Mouse (Mus musculus): ENCODE data around the gene Cacna1e. TPM values are rescaled to one million over a fixed set of nuclear protein-coding genes. Genes with fewer than 3 reads are reported as not detected.

The Cacna1e gene
- polyA plus RNA-seq, 2 experiments, result 0.02 to 0.03 TPM

DNA sequence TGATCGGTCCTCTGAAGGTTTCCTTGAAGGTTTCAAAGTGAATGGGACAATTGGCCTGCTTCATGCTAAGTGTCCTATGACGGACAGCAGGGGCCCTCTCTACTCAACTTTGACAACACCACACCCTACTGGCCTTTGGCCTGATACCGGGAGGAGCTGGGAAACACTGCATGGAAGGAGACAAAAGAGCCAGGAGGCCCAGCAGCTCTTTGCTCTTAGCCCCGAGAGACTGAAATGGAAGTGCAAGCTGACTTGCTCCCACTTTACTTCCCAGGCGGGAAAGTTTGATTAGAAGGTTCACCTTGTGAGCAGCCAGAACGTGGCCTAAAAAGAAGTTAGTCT lies 877 bp upstream of the Cacna1e start:
- ATAC-seq (ENCODE audit: insufficient read depth) (no peak), DNase-seq (ENCODE audit: low read depth in 3 of 3, low spot score in 3 of 3) (no peak)
- H3K27ac ChIP-seq, result no peak overlapping the region
- H3K9ac ChIP-seq (replicated peaks), result no peak overlapping the region
- no peaks in the 10 kb centered on the region for H3K36me3 ChIP-seq (replicated peaks; ENCODE audit: control insufficient read depth, insufficient read depth, low read depth)
- H3K4me2 ChIP-seq (ENCODE audit: low read depth), result no peak overlapping the region
- no peaks in the 10 kb centered on the region for H3K9me3 ChIP-seq (ENCODE audit: control insufficient read depth, low read length)
- TF ChIP-seq EP300 (IDR thresholded peaks at IDR 0.05; ENCODE audit: low read depth), result no peak
- 35% methylated on average over 6 of the region's 6 CpGs for WGBS (ENCODE audit: insufficient replicate concordance)
- no peak overlapping the region for H3K4me3 ChIP-seq (ENCODE audit: insufficient read depth in 1 of 2, low read depth in 2 of 2, low read length in 2 of 2)
- no peaks in the 10 kb centered on the region for H3K4me1 ChIP-seq (replicated peaks; ENCODE audit: control insufficient read depth in 2 of 2, insufficient read depth in 2 of 2, low read length in 1 of 2)
- H3K27me3 ChIP-seq (ENCODE audit: control insufficient read depth, insufficient read depth, low read length), result peaks cover 9% of the 10 kb centered on the region

GRCm38 (mm10) chr1:154883596-154884191 lies 607 bp downstream of the Cacna1e start:
- H3K4me3 ChIP-seq (ENCODE audit: insufficient read depth in 1 of 2, low read depth in 2 of 2, low read length in 2 of 2), result no peak overlapping the region
- no peak overlapping the region for H3K9ac ChIP-seq (replicated peaks)
- peaks cover 9% of the 10 kb centered on the region for H3K27me3 ChIP-seq (ENCODE audit: control insufficient read depth, insufficient read depth, low read length)
- H3K9me3 ChIP-seq (ENCODE audit: control insufficient read depth, low read length), result no peaks in the 10 kb centered on the region
- H3K4me2 ChIP-seq (ENCODE audit: low read depth), result 0 out of 2 replicates have a peak overlapping the region, but pooled peaks have one; percentile 21
- H3K4me1 ChIP-seq (replicated peaks; ENCODE audit: control insufficient read depth in 2 of 2, insufficient read depth in 2 of 2, low read length in 1 of 2), result no peaks in the 10 kb centered on the region
- DNase-seq (ENCODE audit: low read depth in 3 of 3, low spot score in 3 of 3) (no peak), ATAC-seq (ENCODE audit: insufficient read depth) (no peak)
- no peak overlapping the region for H3K27ac ChIP-seq
- TF ChIP-seq CTCF (IDR thresholded peaks at IDR 0.05; ENCODE audit: low read depth) (no peak), EP300 (IDR thresholded peaks at IDR 0.05; ENCODE audit: low read depth) (no peak)
- 5% methylated on average over 18 of the region's 18 CpGs for WGBS (ENCODE audit: insufficient replicate concordance)
- H3K36me3 ChIP-seq (replicated peaks; ENCODE audit: control insufficient read depth, insufficient read depth, low read depth), result no peaks in the 10 kb centered on the region

- no peak for ATAC-seq (ENCODE audit: insufficient read depth)
- Histone ChIP-seq H3K4me1 (replicated peaks; ENCODE audit: control insufficient read depth in 2 of 2, insufficient read depth in 2 of 2, low read length in 1 of 2) (no peaks in the 10 kb centered on the region), H3K4me2 (ENCODE audit: low read depth) (no peak overlapping the region), H3K27ac (no peak overlapping the region), H3K36me3 (replicated peaks; ENCODE audit: control insufficient read depth, insufficient read depth, low read depth) (no peaks in the 10 kb centered on the region), H3K9me3 (ENCODE audit: control insufficient read depth, low read length) (no peaks in the 10 kb centered on the region), H3K4me3 (ENCODE audit: insufficient read depth in 1 of 2, low read depth in 2 of 2, low read length in 2 of 2) (no peak overlapping the region), H3K27me3 (ENCODE audit: control insufficient read depth, insufficient read depth, low read length) (no peaks in the 10 kb centered on the region), H3K9ac (replicated peaks) (no peak overlapping the region)
- no peak for TF ChIP-seq CTCF (IDR thresholded peaks at IDR 0.05; ENCODE audit: low read depth)
- TF ChIP-seq EP300 (IDR thresholded peaks at IDR 0.05; ENCODE audit: low read depth), result no peak
- DNase-seq (ENCODE audit: low read depth in 3 of 3, low spot score in 3 of 3), result no peak
- 53% methylated on average over 1 of the region's 1 CpGs for WGBS (ENCODE audit: insufficient replicate concordance)
Observed at GRCm38 (mm10) chr1:154865981-154866380, 18.3 kb downstream of the Cacna1e start.

DNA sequence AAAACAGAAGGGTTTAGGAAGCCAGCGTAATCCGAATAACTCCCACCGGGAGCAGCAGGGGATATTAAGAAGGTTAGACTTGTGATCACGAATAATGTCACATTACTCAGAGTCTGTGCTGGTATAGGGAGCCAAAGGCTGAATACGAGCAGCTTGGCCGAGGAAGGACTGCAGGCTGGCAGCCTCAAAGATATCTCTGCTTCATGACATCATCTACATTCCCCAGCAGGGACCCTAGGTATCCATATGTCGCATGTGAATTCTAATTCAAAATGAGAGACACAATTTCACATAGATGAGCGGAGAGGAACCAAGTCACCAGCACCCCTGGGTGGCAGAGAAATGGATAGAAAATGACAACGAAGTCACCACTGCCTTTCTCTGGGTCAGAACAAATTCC lies 22.9 kb downstream of the Cacna1e start:
- ATAC-seq (ENCODE audit: insufficient read depth) (no peak), DNase-seq (ENCODE audit: low read depth in 3 of 3, low spot score in 3 of 3) (no peak)
- no peak overlapping the region for H3K4me3 ChIP-seq (ENCODE audit: insufficient read depth in 1 of 2, low read depth in 2 of 2, low read length in 2 of 2)
- H3K4me2 ChIP-seq (ENCODE audit: low read depth), result no peak overlapping the region
- 49% methylated on average over 9 of the region's 9 CpGs for whole genome bisulfite sequencing (ENCODE audit: insufficient replicate concordance)
- no peaks in the 10 kb centered on the region for H3K4me1 ChIP-seq (replicated peaks; ENCODE audit: control insufficient read depth in 2 of 2, insufficient read depth in 2 of 2, low read length in 1 of 2)
- H3K27ac ChIP-seq, result no peak overlapping the region
- no peaks in the 10 kb centered on the region for H3K9me3 ChIP-seq (ENCODE audit: control insufficient read depth, low read length)
- no peak for TF ChIP-seq CTCF (IDR thresholded peaks at IDR 0.05; ENCODE audit: low read depth)
- no peak for TF ChIP-seq EP300 (IDR thresholded peaks at IDR 0.05; ENCODE audit: low read depth)
- no peaks in the 10 kb centered on the region for H3K36me3 ChIP-seq (replicated peaks; ENCODE audit: control insufficient read depth, insufficient read depth, low read depth)
- H3K27me3 ChIP-seq (ENCODE audit: control insufficient read depth, insufficient read depth, low read length), result no peaks in the 10 kb centered on the region
- no peak overlapping the region for H3K9ac ChIP-seq (replicated peaks)

DNA sequence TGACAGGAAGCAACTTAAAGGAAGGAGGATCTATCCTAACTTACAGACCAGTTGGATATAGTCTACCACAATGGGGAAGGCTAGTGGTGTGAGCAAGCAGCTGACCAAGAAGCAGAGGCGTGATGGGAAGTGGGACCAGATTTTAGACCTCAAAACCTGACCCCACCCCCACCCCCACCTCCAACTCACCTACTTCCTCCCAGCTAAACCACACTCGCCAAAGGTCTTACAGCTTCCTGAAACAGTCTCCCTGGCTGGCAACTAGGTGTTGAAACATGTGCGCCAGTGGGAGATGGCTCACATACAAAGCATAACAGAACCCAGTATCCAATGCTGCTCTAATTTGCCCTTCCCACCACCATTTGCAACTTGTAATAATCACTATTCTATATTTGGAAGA lies 29.7 kb downstream of the Cacna1e start:
- no peak overlapping the region for H3K4me2 ChIP-seq (ENCODE audit: low read depth)
- H3K4me3 ChIP-seq (ENCODE audit: insufficient read depth in 1 of 2, low read depth in 2 of 2, low read length in 2 of 2), result no peak overlapping the region
- H3K4me1 ChIP-seq (replicated peaks; ENCODE audit: control insufficient read depth in 2 of 2, insufficient read depth in 2 of 2, low read length in 1 of 2), result no peaks in the 10 kb centered on the region
- DNase-seq (ENCODE audit: low read depth in 3 of 3, low spot score in 3 of 3) (no peak), ATAC-seq (ENCODE audit: insufficient read depth) (no peak)
- no peaks in the 10 kb centered on the region for H3K27me3 ChIP-seq (ENCODE audit: control insufficient read depth, insufficient read depth, low read length)
- TF ChIP-seq EP300 (IDR thresholded peaks at IDR 0.05; ENCODE audit: low read depth) (no peak), CTCF (IDR thresholded peaks at IDR 0.05; ENCODE audit: low read depth) (no peak)
- no peak overlapping the region for H3K9ac ChIP-seq (replicated peaks)
- 24% methylated on average over 3 of the region's 3 CpGs for WGBS (ENCODE audit: insufficient replicate concordance)
- H3K27ac ChIP-seq, result no peak overlapping the region
- no peaks in the 10 kb centered on the region for H3K9me3 ChIP-seq (ENCODE audit: control insufficient read depth, low read length)
- no peaks in the 10 kb centered on the region for H3K36me3 ChIP-seq (replicated peaks; ENCODE audit: control insufficient read depth, insufficient read depth, low read depth)

All from liver, embryonic 14.5 days (tissue).